Mouse (Mus musculus): ENCODE data around the gene Nacc2.

GRCm38 (mm10) chr2:26156191-26156977 is 33.4 kb upstream of the Nacc2 start:
- TF ChIP-seq CTCF (conservative IDR thresholded peaks at IDR 0.05; ENCODE audit: insufficient read depth, insufficient read length, low read depth, low read length) (no peak), POLR2A (IDR thresholded peaks at IDR 0.05; ENCODE audit: low read depth, low read length) (no peak)
